Mouse (Mus musculus): ENCODE results near the gene Sms. TPM values are rescaled to one million over a fixed set of nuclear protein-coding genes. Genes with fewer than 3 reads are reported as not detected.

Gene Sms
- total RNA-seq, 2 experiments from 2014 or later, result 18.3 to 22.8 TPM

DNA sequence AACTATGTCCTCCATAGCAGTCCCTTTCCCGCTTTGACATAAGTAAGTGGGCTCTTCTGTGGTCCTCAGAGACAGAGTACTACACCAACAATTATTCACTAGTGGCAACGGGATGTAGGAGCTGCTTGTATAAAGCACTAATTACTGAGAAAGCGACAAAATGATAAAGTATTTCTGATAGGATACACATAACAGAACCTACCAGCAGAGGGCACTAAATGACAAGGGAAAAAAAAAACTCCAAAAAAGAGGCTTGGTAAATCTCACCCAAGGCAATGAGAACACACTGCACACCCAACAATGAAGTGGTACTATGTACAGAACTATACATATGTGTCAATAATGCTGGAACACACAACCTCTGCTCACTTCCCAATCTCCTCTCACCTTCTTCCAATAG is 29.4 kb downstream of the Sms start:
- intact Hi-C loops (cut with DNase I), result loop anchor here (1.0 to 5.0 kb wide), 2 partner anchors 182 to 1465 kb away; no protein-coding TSS in a partner anchor
- DNase-seq, result peak; percentile 9 to 50

GRCm38 (mm10) chrX:157454430-157454829 is 37.7 kb downstream of the Sms start:
- DNase-seq, result peak; percentile 28 to 67
- intact Hi-C loops (cut with DNase I), result loop anchor here (10.0 kb wide), 2 partner anchors 540 to 1810 kb away; no protein-coding TSS in a partner anchor

DNA sequence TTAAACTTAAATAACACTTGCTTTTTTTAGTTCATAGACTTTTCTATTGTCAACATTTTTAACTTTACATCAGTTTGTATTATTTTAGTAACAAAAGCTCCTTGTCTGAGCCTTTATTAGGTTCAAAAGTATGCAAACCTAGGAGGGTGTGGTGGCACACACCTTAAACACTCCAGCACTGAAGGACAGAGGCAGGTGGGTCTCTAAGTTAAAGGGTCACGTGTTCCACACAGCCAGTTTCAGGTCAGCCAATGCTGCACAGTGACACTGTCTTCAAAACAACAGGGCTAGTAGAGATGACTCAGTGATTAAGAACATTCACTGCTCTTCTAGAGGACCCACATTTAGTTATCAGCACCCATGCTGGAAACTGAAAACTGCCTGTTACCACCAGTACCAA is 43.1 kb downstream of the Sms start:
- intact Hi-C loops (cut with DNase I), result no loop called here
- DNase-seq, result no peak

DNA sequence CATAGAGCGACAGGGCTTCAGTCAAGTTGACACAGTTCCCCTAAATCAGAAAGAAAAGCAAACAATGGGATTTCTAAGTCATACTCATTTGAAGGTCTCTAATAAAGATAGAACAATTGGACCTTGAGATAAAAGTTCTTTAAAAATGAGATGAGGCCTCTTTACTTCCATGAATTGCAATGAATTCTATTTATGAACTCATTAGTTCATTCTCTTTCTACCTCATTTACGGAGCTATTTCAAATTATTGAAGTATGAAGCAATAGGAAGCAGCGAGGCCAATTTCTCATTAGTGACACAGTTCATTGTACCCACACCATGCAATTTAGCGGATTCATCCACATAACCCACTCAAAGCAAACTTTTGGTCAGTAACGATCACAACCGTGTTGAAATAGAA is 44.7 kb downstream of the Sms start:
- intact Hi-C loops (cut with DNase I), result no loop called here
- no peak for DNase-seq

GRCm38 (mm10) chrX:157434768-157435167 is 57.3 kb downstream of the Sms start:
- no peak for DNase-seq
- intact Hi-C loops (cut with DNase I), result no loop called here

GRCm38 (mm10) chrX:157419451-157419850 is 72.6 kb downstream of the Sms start:
- DNase-seq, result no peak
- intact Hi-C loops (cut with DNase I), result no loop called here

- no peak for DNase-seq
- intact Hi-C loops (cut with DNase I), result no loop called here
Measured at GRCm38 (mm10) chrX:157415212-157415611, 76.9 kb downstream of the Sms start, which contains the start of gene Phex. TSS of gene Phex (minus strand) at chrX:157415312.

GRCm38 (mm10) chrX:157404919-157405318 is 87.2 kb downstream of the Sms start:
- intact Hi-C loops (cut with DNase I), result no loop called here
- no peak for DNase-seq

Other genes with a start within 250 kb of the Sms start
- under 1 TPM; 0.14 to 0.22 TPM for gene Phex, start 77.0 kb downstream of the Sms start, total RNA-seq (2021)
- 1 to 10 TPM in 1 of 2 experiments, under 1 TPM in 1; 0.20 to 1.0 TPM for gene Yy2, start 76.7 kb upstream of the Sms start, total RNA-seq (2021)
- 10 to 100 TPM; 15.9 to 17.2 TPM for gene Mbtps2, start 106.4 kb upstream of the Sms start, total RNA-seq (2021)
- gene Smpx, start 206.6 kb upstream of the Sms start, total RNA-seq (2021), result 100 to 1,000 TPM; 395 to 429 TPM

Measured in heart, postnatal 10 days (tissue).